8 mouse cellular contexts compared by ENCODE assay signal in genomic region chr16:33251194-33252051, GRCm38 (mm10). TPM values are rescaled to one million over a fixed set of nuclear protein-coding genes. Genes with fewer than 3 reads are reported as not detected.
DNase-seq lines count a peak whose midpoint lies in the region; ATAC-seq lines count a peak whose summit lies in the region.

Gene Snx4, plus strand, starts transcription at chr16:33251442.

- H3K36me3 ChIP-seq in megakaryocyte, embryonic 14.5 days (replicated peaks; ENCODE audit: low read length) = peaks cover 2% of the 10 kb centered on the region

- ATAC-seq in common myeloid progenitor, adult 5-6 weeks (replicated peaks; ENCODE audit: low read depth, poor library complexity, severe bottlenecking) = peak; percentile 94

- H3K4me1 ChIP-seq in megakaryocyte, embryonic 14.5 days = peaks cover 23% of the 10 kb centered on the region

- no peaks in the 10 kb centered on the region for H3K27me3 ChIP-seq in megakaryocyte, embryonic 14.5 days (replicated peaks)

- H3K9me3 ChIP-seq in megakaryocyte, embryonic 14.5 days = no peaks in the 10 kb centered on the region

- H3K4me3 ChIP-seq in megakaryocyte, embryonic 14.5 days (replicated peaks) = peak within 1 kb of the TSS; percentile 99

- peak; percentile 96 for DNase-seq in ZHBTc4 (ENCODE audit: low read depth, low spot score)
- peak; percentile 88 to 89 for DNase-seq in gastrocnemius, adult 8-10 months (ENCODE audit: low spot score in 2 of 2)
- DNase-seq in hindlimb bud, embryonic 11.5 days (ENCODE audit: extremely low spot score, low read depth, low spot score) = peak; percentile 72
- peak; percentile 78 to 85 for DNase-seq in left cerebral cortex, adult 8-10 months (ENCODE audit: low spot score in 2 of 2)
- peak; percentile 95 for DNase-seq in right cerebral cortex, postnatal 10 days (ENCODE audit: low spot score in 2 of 2)
- peak; percentile 95 for DNase-seq in urinary bladder, postnatal 25 days (ENCODE audit: low spot score)

RNA-seq across cellular contexts. Expression of gene Snx4, which starts in this region (rescaled TPM):
- 63.6 and 76.9 TPM in 2 replicates for total RNA-seq in common myeloid progenitor, adult 5-6 weeks (2017)
- total RNA-seq in gastrocnemius, adult 8-10 months (2022) = 10 to 100 TPM; 10.5 to 12.2 (median 11.3) TPM
- total RNA-seq in left cerebral cortex, adult 8-10 months (2022) = 10 to 100 TPM; 32.0 to 36.1 (median 32.4) TPM
- 12.1 and 22.9 TPM in 2 replicates for polyA plus RNA-seq in megakaryocyte, embryonic 14.5 days (2012; ENCODE audit: insufficient read depth, low replicate concordance)

Comparison
In these comparisons a context has a peak if more than half of its experiments do, and no peak if none do; other contexts are left out.
1. Peak in every context shown above with its lines: DNase-seq, ATAC-seq and H3K4me3 ChIP-seq.